Mouse (Mus musculus) intestine, embryonic 14.5 days (tissue): ENCODE results near the gene Dgcr8. TPM values are rescaled to one million over a fixed set of nuclear protein-coding genes. Genes with fewer than 3 reads are reported as not detected.
A peak's percentile ranks its signal among the peaks of the same experiment; 100 is the strongest.

Experiments used
- ATAC-seq: fragments of 200-750 bp; cut with Nextera tagmentation; replicated peaks from 2 replicates; pipeline ENCODE4 v1.8.0; 2017; ENCODE audit warnings: low read depth, moderate number of reproducible peaks, moderate TSS enrichment, moderate library complexity; ENCODE audit not compliant: low FRiP score, low TSS enrichment
- DNase-seq: peaks from one replicate; pipeline ENCODE4 v3.0.0-alpha.2; 2018; ENCODE audit warnings: low spot score
- H3K27ac ChIP-seq: fragments of 300-500 bp; sonication (generic); 2 replicates; pipeline ENCODE4 v1.5.1; 2014; ENCODE audit warnings: low read depth, mild to moderate bottlenecking, control low read depth
- H3K27me3 ChIP-seq: fragments of 300-500 bp; sonication (generic); replicated peaks from 2 replicates; pipeline ENCODE4 v1.6.1; 2014; ENCODE audit warnings: low read length, control low read depth; ENCODE audit not compliant: control insufficient read depth, insufficient read depth
- H3K36me3 ChIP-seq: fragments of 300-500 bp; sonication (generic); 2 replicates; pipeline ENCODE4 v1.6.1; 2014; ENCODE audit warnings: low read length, control low read depth; ENCODE audit not compliant: control insufficient read depth, insufficient read depth
- H3K4me1 ChIP-seq: fragments of 300-500 bp; sonication (generic); replicated peaks from 2 replicates; pipeline ENCODE4 v1.6.1; 2014; ENCODE audit warnings: low read length, control low read depth, mixed read lengths; ENCODE audit not compliant: control insufficient read depth, insufficient read depth
- H3K4me2 ChIP-seq: fragments of 300-500 bp; sonication (generic); 2 replicates; pipeline ENCODE4 v1.6.1; 2014; ENCODE audit warnings: low read length
- H3K4me3 ChIP-seq: fragments of 300-500 bp; sonication (generic); 2 replicates; pipeline ENCODE4 v1.5.1; 2014; ENCODE audit warnings: low read depth, low read length, control low read depth, mixed read lengths
- H3K9ac ChIP-seq: fragments of 300-500 bp; sonication (generic); 2 replicates; pipeline ENCODE4 v1.6.1; 2014; ENCODE audit warnings: mild to moderate bottlenecking, low read length
- H3K9me3 ChIP-seq: fragments of 300-500 bp; sonication (generic); 2 replicates; pipeline ENCODE4 v1.6.1; 2016; ENCODE audit warnings: low read length, control low read depth; ENCODE audit not compliant: control insufficient read depth
- WGBS: fragments of 180-500 bp; shearing (Covaris S2); extraction: QIAGEN DNeasy Blood & Tissue Kit; methylation state at CpG from one replicate; pipeline ENCODE4 v1.1.7; 2014; 5-methylcytosine and 5-hydroxymethylcytosine counted together
- polyA plus RNA-seq: library from polyadenylated mRNA; unstranded; fragments of >200 nt; fragmentation: Nextera tagmentation; extraction: Ambion mirVana; gene quantifications from 2 replicates; pipeline ENCODE4 v1.2.1, GENCODE M21; 2014

Gene Dgcr8
- polyA plus RNA-seq, 1 experiment from 2014 or later: 37.5 TPM

DNA sequence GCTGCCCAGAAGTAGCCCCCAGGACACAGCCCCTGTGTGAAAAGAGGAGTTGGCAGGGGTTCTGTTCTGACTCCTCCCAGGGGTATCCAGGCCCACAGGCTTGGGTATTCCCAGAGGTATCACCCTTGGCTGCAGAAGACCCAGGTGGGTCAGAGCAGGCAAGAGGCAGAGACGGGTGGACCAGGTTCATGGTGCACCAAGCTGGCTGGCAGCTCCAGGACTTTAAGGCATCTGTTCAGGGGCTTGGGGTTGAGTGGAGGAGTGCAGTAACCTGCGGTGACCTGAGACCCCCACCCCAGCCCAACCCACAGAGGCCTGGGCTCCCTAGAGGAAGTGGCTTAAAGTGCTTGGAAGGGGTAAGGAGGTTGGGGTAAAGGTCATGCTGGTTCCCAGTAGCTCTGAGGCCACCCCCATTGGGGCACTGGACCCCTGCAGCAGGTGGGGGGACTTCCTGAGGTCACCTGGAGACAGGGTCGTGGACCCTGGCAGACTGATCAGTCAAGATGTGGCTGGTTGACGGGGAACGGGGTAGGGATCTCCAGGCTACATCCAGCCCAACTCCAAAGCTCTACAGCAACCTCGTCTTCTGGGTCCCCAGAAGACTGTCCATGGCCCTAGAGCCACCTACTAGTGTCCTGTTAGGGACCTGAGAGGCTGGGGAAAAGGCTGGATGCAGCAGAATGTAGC is 68.0 kb downstream of the Dgcr8 start:
- ATAC-seq (no peak; the same call in 1 of the 2 replicates), DNase-seq (no peak)
- 92% methylated on average over 6 of the region's 6 CpGs for WGBS
- Histone ChIP-seq H3K9ac (no peak overlapping the region), H3K9me3 (no peaks in the 10 kb centered on the region), H3K36me3 (peaks cover 40% of the 10 kb centered on the region), H3K4me3 (no peak overlapping the region), H3K4me2 (no peak overlapping the region), H3K4me1 (peaks cover 10% of the 10 kb centered on the region), H3K27ac (no peak overlapping the region), H3K27me3 (no peaks in the 10 kb centered on the region)

DNA sequence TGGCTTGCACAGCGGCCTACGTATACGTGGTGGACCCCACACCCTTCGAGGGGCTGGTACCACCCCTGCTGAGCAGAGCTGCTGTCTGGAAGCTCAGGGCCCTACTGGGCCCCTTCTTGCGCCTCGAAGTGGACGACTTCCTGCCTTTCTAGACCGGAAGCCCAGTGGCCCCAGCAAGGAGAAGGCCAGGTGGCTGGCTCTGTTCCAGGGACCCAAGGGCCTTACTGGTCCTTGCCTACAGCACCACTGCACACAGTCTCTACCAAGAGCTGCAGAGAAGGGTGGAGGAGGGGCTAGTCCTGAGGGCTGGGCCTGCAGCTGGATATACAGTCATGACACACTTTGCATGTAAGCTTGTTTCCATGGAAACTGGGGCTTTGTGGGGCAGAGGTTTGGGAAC is 69.0 kb downstream of the Dgcr8 start:
- Histone ChIP-seq H3K4me1 (peaks cover 10% of the 10 kb centered on the region), H3K4me2 (no peak overlapping the region), H3K9ac (no peak overlapping the region), H3K27ac (peak overlapping the region; percentile 51), H3K36me3 (peaks cover 30% of the 10 kb centered on the region), H3K27me3 (no peaks in the 10 kb centered on the region), H3K4me3 (no peak overlapping the region), H3K9me3 (no peaks in the 10 kb centered on the region)
- peak; percentile 68 for DNase-seq
- WGBS: 36% methylated on average over 8 of the region's 8 CpGs
- ATAC-seq: peak; percentile 58

GRCm38 (mm10) chr16:18218580-18218996 is 70.5 kb downstream of the Dgcr8 start:
- H3K27me3 ChIP-seq: no peaks in the 10 kb centered on the region
- DNase-seq (no peak), ATAC-seq (no peak)
- no peak overlapping the region for H3K4me3 ChIP-seq
- 71% methylated on average over 9 of the region's 9 CpGs for WGBS
- H3K4me2 ChIP-seq: no peak overlapping the region
- H3K9me3 ChIP-seq: no peaks in the 10 kb centered on the region
- H3K27ac ChIP-seq: no peak overlapping the region
- H3K4me1 ChIP-seq: peaks cover 10% of the 10 kb centered on the region
- H3K9ac ChIP-seq: no peak overlapping the region
- H3K36me3 ChIP-seq: peaks cover 16% of the 10 kb centered on the region; the same call in 1 of the 2 replicates

DNA sequence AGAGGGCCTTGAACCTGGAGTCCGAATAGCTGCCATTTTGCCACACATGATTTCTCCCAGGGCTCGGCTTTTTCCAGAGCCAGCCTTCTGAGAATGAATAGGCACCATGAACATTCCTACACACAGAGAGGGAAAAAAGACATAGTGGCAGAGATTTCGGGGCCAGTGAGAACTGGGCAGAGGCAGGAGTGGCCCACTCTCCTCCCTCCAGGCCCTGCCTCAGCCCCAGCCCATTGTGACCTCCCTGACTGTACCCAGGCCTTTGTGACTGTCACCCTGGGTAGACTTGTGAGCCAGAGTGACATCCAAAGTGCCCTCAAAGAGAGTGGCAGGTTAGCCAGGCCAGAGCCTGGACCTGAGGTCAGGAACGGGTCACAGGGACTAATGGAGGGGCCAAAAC is 71.5 kb downstream of the Dgcr8 start, which contains the start of gene Ccdc188:
TSS of gene Ccdc188 (plus strand) at position 301 of the 400 bp plus-strand sequence.
- no peak for DNase-seq
- WGBS: 87% methylated on average over 4 of the region's 4 CpGs
- Histone ChIP-seq H3K9me3 (no peaks in the 10 kb centered on the region), H3K27ac (no peak within 1 kb of the TSS), H3K9ac (no peak within 1 kb of the TSS), H3K4me1 (peaks cover 10% of the 10 kb centered on the region), H3K36me3 (peaks cover 7% of the 10 kb centered on the region; the same call in 1 of the 2 replicates), H3K4me2 (no peak within 1 kb of the TSS), H3K4me3 (no peak within 1 kb of the TSS), H3K27me3 (no peaks in the 10 kb centered on the region)
- no peak for ATAC-seq

- Histone ChIP-seq H3K27ac (no peak overlapping the region), H3K4me3 (no peak overlapping the region), H3K36me3 (no peaks in the 10 kb centered on the region), H3K4me2 (no peak overlapping the region), H3K4me1 (peaks cover 7% of the 10 kb centered on the region), H3K9me3 (no peaks in the 10 kb centered on the region), H3K9ac (no peak overlapping the region), H3K27me3 (no peaks in the 10 kb centered on the region)
- no peak for DNase-seq
- ATAC-seq: no peak
- 74% methylated on average over 7 of the region's 7 CpGs for WGBS
Observed at GRCm38 (mm10) chr16:18214858-18215257, 74.2 kb downstream of the Dgcr8 start.

- H3K27me3 ChIP-seq: no peaks in the 10 kb centered on the region
- H3K4me2 ChIP-seq: no peak overlapping the region
- ATAC-seq (peak; percentile 11), DNase-seq (no peak)
- no peak overlapping the region for H3K4me3 ChIP-seq
- 40% methylated on average over 6 of the region's 6 CpGs for WGBS
- H3K9me3 ChIP-seq: no peaks in the 10 kb centered on the region
- H3K36me3 ChIP-seq: no peaks in the 10 kb centered on the region
- 0 out of 2 replicates have a peak, but pooled peaks cover 4% of the 10 kb centered on the region for H3K4me1 ChIP-seq
- H3K9ac ChIP-seq: no peak overlapping the region
- no peak overlapping the region for H3K27ac ChIP-seq
Observed at GRCm38 (mm10) chr16:18213689-18214088, 75.4 kb downstream of the Dgcr8 start.

GRCm38 (mm10) chr16:18211417-18212171 is 77.5 kb downstream of the Dgcr8 start:
- no peaks in the 10 kb centered on the region for H3K27me3 ChIP-seq
- DNase-seq (peak; percentile 97), ATAC-seq (peak; percentile 53)
- no peak overlapping the region for H3K4me2 ChIP-seq
- no peak overlapping the region for H3K4me3 ChIP-seq
- H3K27ac ChIP-seq: no peak overlapping the region
- no peak overlapping the region for H3K9ac ChIP-seq
- 0 out of 2 replicates have a peak, but pooled peaks cover 4% of the 10 kb centered on the region for H3K4me1 ChIP-seq
- no peaks in the 10 kb centered on the region for H3K9me3 ChIP-seq
- no peaks in the 10 kb centered on the region for H3K36me3 ChIP-seq
- 43% methylated on average over 10 of the region's 10 CpGs for WGBS

DNA sequence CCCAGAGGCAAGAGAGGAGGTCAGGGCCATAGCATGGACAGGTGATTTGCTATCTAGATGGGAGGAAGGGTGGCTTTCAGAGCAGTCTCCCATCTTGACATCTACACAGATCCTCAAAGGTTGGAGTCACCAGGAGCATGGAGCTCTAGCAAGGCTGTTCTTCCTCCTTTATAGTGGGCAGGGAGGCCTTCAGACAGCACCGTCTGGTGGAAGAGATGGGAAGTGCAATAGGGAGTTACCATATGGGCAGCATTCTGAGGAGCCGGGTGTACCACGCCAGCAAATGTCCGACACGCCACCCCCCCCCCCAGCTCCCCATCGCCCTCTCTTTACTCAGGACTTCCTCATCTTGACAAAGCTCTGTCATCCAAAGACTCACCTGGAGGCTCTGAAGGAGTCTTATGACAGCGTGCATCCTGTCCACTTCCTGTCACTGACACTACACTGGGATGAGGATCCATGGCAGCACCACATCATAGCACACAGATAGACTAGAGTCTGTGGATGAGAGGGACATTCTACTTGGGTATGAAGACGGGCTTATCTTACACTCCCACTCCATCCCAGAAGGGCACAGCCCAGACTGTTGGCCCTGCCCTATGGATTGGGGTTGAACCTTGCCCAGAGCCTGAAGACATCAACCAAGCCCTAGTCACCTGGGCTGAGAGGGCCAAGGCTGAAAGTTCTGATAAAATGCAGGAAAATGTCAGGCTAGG is 78.2 kb downstream of the Dgcr8 start:
- H3K9me3 ChIP-seq: no peaks in the 10 kb centered on the region

More for the DNA sequence above, 78.2 kb downstream of the Dgcr8 start:
- no peak overlapping the region for H3K27ac ChIP-seq
- H3K27me3 ChIP-seq: no peaks in the 10 kb centered on the region
- H3K4me1 ChIP-seq: 0 out of 2 replicates have a peak, but pooled peaks cover 4% of the 10 kb centered on the region
- WGBS: 23% methylated on average over 8 of the region's 8 CpGs
- H3K4me2 ChIP-seq: no peak overlapping the region
- H3K4me3 ChIP-seq: no peak overlapping the region
- ATAC-seq (peak; percentile 36; the same call in 1 of the 2 replicates), DNase-seq (peak; percentile 83)
- no peaks in the 10 kb centered on the region for H3K36me3 ChIP-seq
- no peak overlapping the region for H3K9ac ChIP-seq
